Mouse (Mus musculus): Measurements from ENCODE around the gene Shd. TPM values are rescaled to one million over a fixed set of nuclear protein-coding genes. Genes with fewer than 3 reads are reported as not detected.

Shd gene
- polyA plus RNA-seq, 1 experiment from 2014 or later = 35.2 TPM

- Histone ChIP-seq H3K4me1 (peaks cover 23% of the 10 kb centered on the region), H3K4me2 (no peak overlapping the region), H3K9ac (no peak overlapping the region), H3K9me3 (no peaks in the 10 kb centered on the region), H3K36me3 (peaks cover 73% of the 10 kb centered on the region), H3K27me3 (no peaks in the 10 kb centered on the region), H3K4me3 (no peak overlapping the region), H3K27ac (0 out of 2 replicates have a peak overlapping the region, but pooled peaks have one; percentile 16)
- no peak for ATAC-seq (ENCODE audit: insufficient number of reproducible peaks, insufficient read depth, low FRiP score, low TSS enrichment, low read depth)
- 94% methylated on average over 6 of the region's 6 CpGs for WGBS
Observed at GRCm38 (mm10) chr17:56020400-56021084, 50.3 kb downstream of the Shd start.

- no peak for ATAC-seq (ENCODE audit: insufficient number of reproducible peaks, insufficient read depth, low FRiP score, low TSS enrichment, low read depth)
- Histone ChIP-seq H3K27me3 (no peaks in the 10 kb centered on the region), H3K36me3 (peaks cover 65% of the 10 kb centered on the region), H3K4me2 (no peak overlapping the region), H3K9me3 (no peaks in the 10 kb centered on the region), H3K4me1 (peaks cover 23% of the 10 kb centered on the region), H3K27ac (no peak overlapping the region), H3K9ac (0 out of 2 replicates have a peak overlapping the region, but pooled peaks have one; percentile 21), H3K4me3 (no peak overlapping the region)
- WGBS = 78% methylated on average over 4 of the region's 4 CpGs
Observed at GRCm38 (mm10) chr17:56021161-56021910, 51.1 kb downstream of the Shd start.

GRCm38 (mm10) chr17:56022131-56022988 is 52.1 kb downstream of the Shd start:
- Histone ChIP-seq H3K36me3 (peaks cover 65% of the 10 kb centered on the region), H3K4me1 (peaks cover 18% of the 10 kb centered on the region), H3K9me3 (no peaks in the 10 kb centered on the region), H3K9ac (no peak overlapping the region), H3K4me3 (no peak overlapping the region), H3K27me3 (no peaks in the 10 kb centered on the region), H3K27ac (no peak overlapping the region), H3K4me2 (no peak overlapping the region)
- 45% methylated on average over 2 of the region's 2 CpGs for WGBS
- ATAC-seq (ENCODE audit: insufficient number of reproducible peaks, insufficient read depth, low FRiP score, low TSS enrichment, low read depth) = no peak

GRCm38 (mm10) chr17:56022989-56023290 is 52.7 kb downstream of the Shd start:
- 92% methylated on average over 4 of the region's 4 CpGs for WGBS
- H3K4me2 ChIP-seq = no peak overlapping the region
- no peak overlapping the region for H3K9ac ChIP-seq
- no peak overlapping the region for H3K4me3 ChIP-seq
- peaks cover 65% of the 10 kb centered on the region for H3K36me3 ChIP-seq
- H3K27me3 ChIP-seq = no peaks in the 10 kb centered on the region
- H3K4me1 ChIP-seq = peaks cover 17% of the 10 kb centered on the region
- no peaks in the 10 kb centered on the region for H3K9me3 ChIP-seq
- H3K27ac ChIP-seq = no peak overlapping the region
- no peak for ATAC-seq (ENCODE audit: insufficient number of reproducible peaks, insufficient read depth, low FRiP score, low TSS enrichment, low read depth)

GRCm38 (mm10) chr17:56023386-56023785 is 53.1 kb downstream of the Shd start:
- peak overlapping the region; percentile 16; the same call in 1 of the 2 replicates for H3K27ac ChIP-seq
- H3K4me1 ChIP-seq = peaks cover 17% of the 10 kb centered on the region
- 89% methylated on average over 5 of the region's 5 CpGs for WGBS
- H3K4me2 ChIP-seq = no peak overlapping the region
- H3K9ac ChIP-seq = no peak overlapping the region
- H3K36me3 ChIP-seq = peaks cover 65% of the 10 kb centered on the region
- no peak overlapping the region for H3K4me3 ChIP-seq
- no peaks in the 10 kb centered on the region for H3K27me3 ChIP-seq
- ATAC-seq (ENCODE audit: insufficient number of reproducible peaks, insufficient read depth, low FRiP score, low TSS enrichment, low read depth) = no peak
- H3K9me3 ChIP-seq = no peaks in the 10 kb centered on the region

- no peak overlapping the region for H3K27ac ChIP-seq
- no peaks in the 10 kb centered on the region for H3K27me3 ChIP-seq
- H3K9ac ChIP-seq = no peak overlapping the region
- H3K4me3 ChIP-seq = no peak overlapping the region
- 65% methylated on average over 2 of the region's 2 CpGs for WGBS
- H3K4me1 ChIP-seq = peaks cover 17% of the 10 kb centered on the region
- no peaks in the 10 kb centered on the region for H3K9me3 ChIP-seq
- no peak overlapping the region for H3K4me2 ChIP-seq
- no peak for ATAC-seq (ENCODE audit: insufficient number of reproducible peaks, insufficient read depth, low FRiP score, low TSS enrichment, low read depth)
- peaks cover 65% of the 10 kb centered on the region for H3K36me3 ChIP-seq
Observed at GRCm38 (mm10) chr17:56024476-56024875, 54.2 kb downstream of the Shd start.

- no peak for ATAC-seq (ENCODE audit: insufficient number of reproducible peaks, insufficient read depth, low FRiP score, low TSS enrichment, low read depth)
- H3K9ac ChIP-seq = no peak overlapping the region
- no peak overlapping the region for H3K27ac ChIP-seq
- H3K36me3 ChIP-seq = peaks cover 64% of the 10 kb centered on the region
- H3K27me3 ChIP-seq = no peaks in the 10 kb centered on the region
- 79% methylated on average over 5 of the region's 5 CpGs for WGBS
- no peak overlapping the region for H3K4me2 ChIP-seq
- H3K4me3 ChIP-seq = no peak overlapping the region
- H3K4me1 ChIP-seq = peaks cover 17% of the 10 kb centered on the region
- no peaks in the 10 kb centered on the region for H3K9me3 ChIP-seq
Observed at GRCm38 (mm10) chr17:56024931-56025330, 54.7 kb downstream of the Shd start.

Other genes starting within 250 kb of the Shd start
- 0.12 and 0.15 TPM in 2 replicates for gene Adgre4, start 220.5 kb upstream of the Shd start, polyA plus RNA-seq (2015; fragmentation: Nextera tagmentation; extraction: Ambion mirVana)
- 11.0 and 11.2 TPM in 2 replicates for gene Zfp119a, start 91.5 kb upstream of the Shd start, polyA plus RNA-seq (2015; fragmentation: Nextera tagmentation; extraction: Ambion mirVana)
- gene Zfp959, start 78.4 kb upstream of the Shd start, polyA plus RNA-seq (2015; fragmentation: Nextera tagmentation; extraction: Ambion mirVana) = 14.6 and 16.5 TPM in 2 replicates
- gene Zfp119b, start 21.0 kb upstream of the Shd start, polyA plus RNA-seq (2015; fragmentation: Nextera tagmentation; extraction: Ambion mirVana) = 5.8 and 7.2 TPM in 2 replicates
- 1.3 and 1.9 TPM in 2 replicates for gene Ebi3, start 17.8 kb upstream of the Shd start, polyA plus RNA-seq (2015; fragmentation: Nextera tagmentation; extraction: Ambion mirVana)
- 27.0 and 29.5 TPM in 2 replicates for gene Yju2, start 11.4 kb upstream of the Shd start, polyA plus RNA-seq (2015; fragmentation: Nextera tagmentation; extraction: Ambion mirVana)
- gene Fsd1, start 16.0 kb downstream of the Shd start, polyA plus RNA-seq (2015; fragmentation: Nextera tagmentation; extraction: Ambion mirVana) = 31.9 and 40.5 TPM in 2 replicates
- gene Stap2, start 35.1 kb downstream of the Shd start, polyA plus RNA-seq (2015; fragmentation: Nextera tagmentation; extraction: Ambion mirVana) = 10.2 TPM in 2 replicates
- gene Mpnd, start 35.2 kb downstream of the Shd start, polyA plus RNA-seq (2015; fragmentation: Nextera tagmentation; extraction: Ambion mirVana) = 132 and 134 TPM in 2 replicates
- 175 and 185 TPM in 2 replicates for gene Sh3gl1, start 66.2 kb downstream of the Shd start, polyA plus RNA-seq (2015; fragmentation: Nextera tagmentation; extraction: Ambion mirVana)
- gene Chaf1a, start 70.0 kb downstream of the Shd start, polyA plus RNA-seq (2015; fragmentation: Nextera tagmentation; extraction: Ambion mirVana) = 25.8 and 34.8 TPM in 2 replicates
- 47.6 and 51.2 TPM in 2 replicates for gene Ubxn6, start 104.6 kb downstream of the Shd start, polyA plus RNA-seq (2015; fragmentation: Nextera tagmentation; extraction: Ambion mirVana)
- 151 and 155 TPM in 2 replicates for gene Hdgfl2, start 109.2 kb downstream of the Shd start, polyA plus RNA-seq (2015; fragmentation: Nextera tagmentation; extraction: Ambion mirVana)
- 0.07 and 0.10 TPM in 2 replicates for gene Plin4, start 139.3 kb downstream of the Shd start, polyA plus RNA-seq (2015; fragmentation: Nextera tagmentation; extraction: Ambion mirVana)
- 0.17 and 0.30 TPM in 2 replicates for gene Plin5, start 147.1 kb downstream of the Shd start, polyA plus RNA-seq (2015; fragmentation: Nextera tagmentation; extraction: Ambion mirVana)
- gene Lrg1, start 151.5 kb downstream of the Shd start, polyA plus RNA-seq (2015; fragmentation: Nextera tagmentation; extraction: Ambion mirVana) = 0.24 and 0.30 TPM in 2 replicates
- gene Sema6b, start 169.9 kb downstream of the Shd start, polyA plus RNA-seq (2015; fragmentation: Nextera tagmentation; extraction: Ambion mirVana) = 2.4 and 2.5 TPM in 2 replicates
- 13.8 and 13.9 TPM in 2 replicates for gene Tnfaip8l1, start 192.0 kb downstream of the Shd start, polyA plus RNA-seq (2015; fragmentation: Nextera tagmentation; extraction: Ambion mirVana)
- 86.3 and 91.0 TPM in 2 replicates for gene Mydgf, start 213.5 kb downstream of the Shd start, polyA plus RNA-seq (2015; fragmentation: Nextera tagmentation; extraction: Ambion mirVana)
- 34.9 and 37.5 TPM in 2 replicates for gene Dpp9, start 248.4 kb downstream of the Shd start, polyA plus RNA-seq (2015; fragmentation: Nextera tagmentation; extraction: Ambion mirVana)

Data from embryonic facial prominence, embryonic 13.5 days (tissue).